Mouse (Mus musculus) bone marrow, adult 2 months (tissue): ENCODE results near the gene Nudt22. TPM values are rescaled to one million over a fixed set of nuclear protein-coding genes. Genes with fewer than 3 reads are reported as not detected.

Experiments
- H3K27ac ChIP-seq: fragments of 200-500 bp; 2 replicates; pipeline ENCODE4 v1.5.1; 2012; ENCODE audit warnings: low read depth, mild to moderate bottlenecking, control low read depth, inconsistent platforms, low read length; ENCODE audit not compliant: control insufficient read depth, poor library complexity, insufficient read depth
- H3K4me1 ChIP-seq: fragments of 200-500 bp; 2 replicates; pipeline ENCODE4 v1.6.1; 2011; ENCODE audit warnings: low read length; ENCODE audit not compliant: control insufficient read depth, insufficient read depth
- H3K4me3 ChIP-seq: fragments of 200-500 bp; replicated peaks from 2 replicates; pipeline ENCODE3; 2011; ENCODE audit warnings: mild to moderate bottlenecking, low read depth, low read length, control low read depth; ENCODE audit not compliant: control insufficient read depth
- CTCF ChIP-seq: fragments of 200-500 bp; IDR thresholded peaks from 2 replicates; pipeline ENCODE4 v1.5.1; 2011; ENCODE audit warnings: low read length, control low read depth; ENCODE audit not compliant: control insufficient read depth, insufficient read depth
- POLR2A ChIP-seq: fragments of 200-500 bp; IDR thresholded peaks from 2 replicates; pipeline ENCODE4 v1.6.1; 2011; ENCODE audit warnings: low read depth, mild to moderate bottlenecking, control low read depth, low read length, borderline replicate concordance; ENCODE audit not compliant: control insufficient read depth
- WGBS: fragments of 180-500 bp; shearing (Covaris S2); methylation state at CpG from one replicate; pipeline ENCODE4 v1.1.7; 2018; 5-methylcytosine and 5-hydroxymethylcytosine counted together
- polyA plus RNA-seq: library from polyadenylated mRNA; stranded (reverse); fragments of >200 nt; gene quantifications from 2 replicates; pipeline ENCODE4 v1.2.4, GENCODE M21; 2011; ENCODE audit warnings: low replicate concordance; ENCODE audit not compliant: missing spikeins, insufficient read depth, insufficient read length

Nudt22 gene
- polyA plus RNA-seq, 1 experiment, result 20.7 TPM

GRCm38 (mm10) chr19:6969291-6969664 lies 26.6 kb downstream of the Nudt22 start:
- WGBS, result 3% methylated on average over 20 of the region's 20 CpGs
- TF ChIP-seq CTCF, result no peak
- TF ChIP-seq POLR2A, result no peak
- H3K4me1 ChIP-seq, result peaks cover 1% of the 10 kb centered on the region; the same call in 1 of the 2 replicates
- no peak overlapping the region for H3K27ac ChIP-seq
- peak overlapping the region; percentile 72 for H3K4me3 ChIP-seq

GRCm38 (mm10) chr19:6968491-6969271 lies 27.2 kb downstream of the Nudt22 start:
- H3K4me1 ChIP-seq, result peaks cover 1% of the 10 kb centered on the region; the same call in 1 of the 2 replicates
- WGBS, result 12% methylated on average over 15 of the region's 15 CpGs
- H3K4me3 ChIP-seq, result peak overlapping the region; percentile 72
- H3K27ac ChIP-seq, result no peak overlapping the region
- TF ChIP-seq CTCF (no peak), POLR2A (no peak)

- Histone ChIP-seq H3K4me1 (peaks cover 2% of the 10 kb centered on the region; the same call in 1 of the 2 replicates), H3K27ac (no peak overlapping the region), H3K4me3 (no peak overlapping the region)
- TF ChIP-seq CTCF, result no peak
- TF ChIP-seq POLR2A, result no peak
- WGBS, result 72% methylated on average over 10 of the region's 10 CpGs
Observed at GRCm38 (mm10) chr19:6956461-6956860, 39.5 kb downstream of the Nudt22 start.

GRCm38 (mm10) chr19:6955424-6955823 lies 40.5 kb downstream of the Nudt22 start:
- H3K4me3 ChIP-seq, result no peak overlapping the region
- WGBS, result 61% methylated on average over 7 of the region's 7 CpGs
- H3K27ac ChIP-seq, result no peak overlapping the region
- peaks cover 2% of the 10 kb centered on the region; the same call in 1 of the 2 replicates for H3K4me1 ChIP-seq
- TF ChIP-seq CTCF, result no peak
- no peak for TF ChIP-seq POLR2A

- WGBS, result 58% methylated on average over 9 of the region's 9 CpGs
- H3K4me3 ChIP-seq, result no peak overlapping the region
- peaks cover 2% of the 10 kb centered on the region; the same call in 1 of the 2 replicates for H3K4me1 ChIP-seq
- TF ChIP-seq POLR2A (no peak), CTCF (peak; percentile 49; the same call in 1 of the 2 replicates)
- H3K27ac ChIP-seq, result no peak overlapping the region
Observed at GRCm38 (mm10) chr19:6954046-6954445, 41.9 kb downstream of the Nudt22 start.

GRCm38 (mm10) chr19:6952712-6953037 lies 43.2 kb downstream of the Nudt22 start:
- H3K4me3 ChIP-seq, result no peak overlapping the region
- H3K4me1 ChIP-seq, result peaks cover 2% of the 10 kb centered on the region; the same call in 1 of the 2 replicates
- WGBS, result 15% methylated on average over 3 of the region's 3 CpGs
- TF ChIP-seq CTCF (no peak), POLR2A (no peak)
- peak overlapping the region; percentile 15; the same call in 1 of the 2 replicates for H3K27ac ChIP-seq

- H3K4me3 ChIP-seq, result peak overlapping the region; percentile 84
- H3K27ac ChIP-seq, result peak overlapping the region; percentile 85
- 3% methylated on average over 31 of the region's 31 CpGs for WGBS
- peaks cover 2% of the 10 kb centered on the region; the same call in 1 of the 2 replicates for H3K4me1 ChIP-seq
- TF ChIP-seq POLR2A, result 0 out of 2 replicates have a peak, but pooled peaks have one; percentile 7
- no peak for TF ChIP-seq CTCF
Observed at GRCm38 (mm10) chr19:6951994-6952711, 43.8 kb downstream of the Nudt22 start.

- TF ChIP-seq CTCF (peak; percentile 4; the same call in 1 of the 2 replicates), POLR2A (peak; percentile 78; the same call in 1 of the 2 replicates)
- Histone ChIP-seq H3K4me1 (peaks cover 2% of the 10 kb centered on the region; the same call in 1 of the 2 replicates), H3K27ac (peak overlapping the region; percentile 85), H3K4me3 (peak overlapping the region; percentile 84)
- under 1% methylated on average over 35 of the region's 35 CpGs for WGBS
Observed at GRCm38 (mm10) chr19:6951381-6951968, 44.4 kb downstream of the Nudt22 start.
